In the genomic region with DNA sequence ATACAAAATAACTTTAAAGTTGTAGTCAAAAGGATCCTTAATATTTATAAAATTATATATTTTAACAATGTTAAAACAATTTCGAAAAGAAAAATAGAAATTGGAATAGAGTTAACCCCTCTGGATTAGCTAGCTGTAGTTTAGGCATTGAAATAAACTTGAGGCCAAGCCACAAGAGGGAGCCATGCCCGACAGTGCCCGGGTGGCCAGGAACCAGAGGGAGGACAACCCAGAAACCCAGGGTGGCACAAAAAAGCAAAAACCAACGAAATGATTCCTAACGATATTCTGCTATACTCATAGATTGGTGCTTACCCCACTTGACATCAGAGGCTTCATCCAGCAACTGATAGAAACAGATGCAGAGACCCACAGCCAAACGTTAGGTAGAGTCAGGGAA, we compare ENCODE assay signal across 11 mouse cellular contexts. TPM values are rescaled to one million over a fixed set of nuclear protein-coding genes. Genes with fewer than 3 reads are reported as not detected.
DNase-seq lines count a peak whose midpoint lies in the region; TF ChIP-seq lines count a peak whose summit lies in the region.
"Had no signal": no experiment of that assay in that cellular context is flagged by ENCODE, and none has a peak within 500 bp of the region (broad histone marks: within the 10 kb centered on the region; RNA-seq: fewer than 3 reads in every experiment).

No protein-coding gene starts in this region.

- H3K4me1 ChIP-seq in MEL (ENCODE audit: control insufficient read depth in 1 of 2, insufficient read depth in 2 of 2, low read length in 2 of 2), result no peaks in the 10 kb centered on the region
- H3K4me1 ChIP-seq: embryonic facial prominence, embryonic 12.5 days; stomach, embryonic 15.5 days had no signal

- H3K27me3 ChIP-seq in MEL (ENCODE audit: control insufficient read depth in 1 of 2, insufficient read depth in 2 of 2, low read length in 2 of 2), result no peaks in the 10 kb centered on the region
- H3K27me3 ChIP-seq: embryonic facial prominence, embryonic 12.5 days; stomach, embryonic 15.5 days had no signal

- peak overlapping the region; percentile 53 for H3K27ac ChIP-seq in gastrocnemius, adult 2 months
- no peak overlapping the region for H3K27ac ChIP-seq in left cerebral cortex, adult 2 months
- H3K27ac ChIP-seq in MEL (ENCODE audit: control insufficient read depth, low read depth, low read length), result no peak overlapping the region
- H3K27ac ChIP-seq: embryonic facial prominence, embryonic 12.5 days; stomach, embryonic 15.5 days had no signal

- intact Hi-C loops in gastrocnemius, adult 2 months (cut with DNase I), result no loop called here
- intact Hi-C loops in left cerebral cortex, adult 2 months (cut with DNase I), result loop anchor here (2.0 kb wide), 1 partner anchor 69 kb away; no protein-coding TSS in a partner anchor

- no peak for TF ChIP-seq EP300 in MEL (IDR thresholded peaks at IDR 0.05; ENCODE audit: low read depth in 1 of 2, low read length in 2 of 2)

- TF ChIP-seq RAD21 in MEL (IDR thresholded peaks at IDR 0.05; ENCODE audit: low read depth, low read length), result peak; percentile 33

- H3K36me3 ChIP-seq in MEL (ENCODE audit: control insufficient read depth in 1 of 2, insufficient read depth in 2 of 2, low read length in 2 of 2), result peaks cover 0 to 63% of the 10 kb centered on the region in 2 experiments; a peak in 2 of 4 replicates

- TF ChIP-seq CTCF in gastrocnemius, adult 2 months (IDR thresholded peaks at IDR 0.05), result peak; percentile 68
- TF ChIP-seq CTCF in left cerebral cortex, adult 2 months (IDR thresholded peaks at IDR 0.05), result peak; percentile 47
- peak; percentile 21 to 62 (median 56); a peak in 4 of 6 replicates for TF ChIP-seq CTCF in MEL (IDR thresholded peaks at IDR 0.05 in 2 of 3, conservative IDR thresholded peaks at IDR 0.05 in 1 of 3; ENCODE audit: control insufficient read depth in 1 of 3, insufficient read depth in 1 of 3, low read depth in 2 of 3, low read length in 3 of 3, poor library complexity in 1 of 3, severe bottlenecking in 1 of 3)

- no peak overlapping the region for H3K4me3 ChIP-seq in gastrocnemius, adult 2 months
- H3K4me3 ChIP-seq in left cerebral cortex, adult 2 months, result no peak overlapping the region
- no peak overlapping the region for H3K4me3 ChIP-seq in MEL (ENCODE audit: control insufficient read depth in 1 of 2, insufficient read depth in 1 of 2, low read depth in 2 of 2, low read length in 2 of 2)
- H3K4me3 ChIP-seq: embryonic facial prominence, embryonic 12.5 days; stomach, embryonic 15.5 days had no signal

- H3K79me2 ChIP-seq in MEL (ENCODE audit: control insufficient read depth, insufficient read depth, low read length, poor library complexity), result no peaks in the 10 kb centered on the region

- no peak overlapping the region for H3K9ac ChIP-seq in MEL (ENCODE audit: control insufficient read depth, low read depth, low read length, poor library complexity, severe bottlenecking)
- H3K9ac ChIP-seq: embryonic facial prominence, embryonic 12.5 days; stomach, embryonic 15.5 days had no signal

- TF ChIP-seq POLR2A in MEL (IDR thresholded peaks at IDR 0.05; ENCODE audit: control insufficient read depth in 1 of 2, insufficient read depth in 1 of 2, low read depth in 1 of 2, low read length in 2 of 2, poor library complexity in 1 of 2), result no peak

- H3K9me3 ChIP-seq in MEL (replicated peaks; ENCODE audit: insufficient read depth, low read length), result no peaks in the 10 kb centered on the region
- H3K9me3 ChIP-seq: embryonic facial prominence, embryonic 12.5 days; stomach, embryonic 15.5 days had no signal

- peak; percentile 61 for DNase-seq in gastrocnemius, adult 2 months
- DNase-seq in gastrocnemius, adult 8-10 months (ENCODE audit: low spot score in 2 of 2), result no peak
- DNase-seq in left cerebral cortex, adult 2 months (ENCODE audit: extremely low spot score in 1 of 2, low spot score in 2 of 2), result no peak
- no peak for DNase-seq in left cerebral cortex, adult 11 months (ENCODE audit: low spot score)
- DNase-seq in MEL (ENCODE audit: low read depth, low spot score) (no peak), adipocyte (ENCODE audit: low spot score) (peak; percentile 47)
- DNase-seq in ovary, postnatal 14 days (ENCODE audit: low spot score), result no peak
- DNase-seq: kidney, adult 9 months had no signal

TF ChIP-seq in MEL, 35 proteins besides CTCF, POLR2A, EP300 and RAD21:
- TF ChIP-seq SMC3 (IDR thresholded peaks at IDR 0.05; ENCODE audit: low read depth, low read length) (peak; percentile 69), POLR2AphosphoS5 (IDR thresholded peaks at IDR 0.05; ENCODE audit: borderline replicate concordance, low read depth, low read length) (no peak), KAT2A (conservative IDR thresholded peaks at IDR 0.05; ENCODE audit: low read depth, low read length) (no peak)

RNA-seq across cellular contexts. Expression of a gene that starts 24.3 kb away (rescaled TPM):
- 1 to 10 TPM; 7.7 to 9.6 TPM for total RNA-seq in gastrocnemius, adult 2 months (2021)
- 10 to 100 TPM in 1 of 4 experiments, 1 to 10 TPM in 3; 8.6 to 10.0 (median 9.0) TPM for total RNA-seq in gastrocnemius, adult 8-10 months (2022)
- total RNA-seq in left cerebral cortex, adult 2 months (2021), result 1 to 10 TPM; 3.0 to 3.3 TPM
- 47.5 and 53.9 TPM in 2 replicates for total RNA-seq in MEL (2012; rRNA removed)
- 10 to 100 TPM in 1 of 2 experiments, not detected in 1; 67.9 TPM for polyA plus RNA-seq in MEL (2012; ENCODE audit: insufficient read depth in 1 of 2, insufficient read length in 2 of 2, low read depth in 1 of 2, low replicate concordance in 2 of 2, missing spikeins in 1 of 2)

RNA-seq across cellular contexts. Expression of a gene that starts 34.0 kb away (rescaled TPM):
- total RNA-seq in gastrocnemius, adult 2 months (2021), result under 1 TPM; 0.28 to 0.81 TPM
- total RNA-seq in gastrocnemius, adult 8-10 months (2022), result 1 to 10 TPM in 1 of 4 experiments, under 1 TPM in 3; 0.21 to 1.7 (median 0.76) TPM
- 10 to 100 TPM; 59.0 to 60.6 TPM for total RNA-seq in left cerebral cortex, adult 2 months (2021)
- 0.04 TPM in 1 of 2 replicates, not detected in the other for total RNA-seq in MEL (2012; rRNA removed)
- polyA plus RNA-seq in MEL (2012; ENCODE audit: insufficient read depth in 1 of 2, insufficient read length in 2 of 2, low read depth in 1 of 2, low replicate concordance in 2 of 2, missing spikeins in 1 of 2), result under 1 TPM in 1 of 2 experiments, not detected in 1; 0.04 TPM
- total RNA-seq: monocyte, adult 5-6 weeks had no signal

RNA-seq across cellular contexts. Expression of a gene that starts 52.3 kb away (rescaled TPM):
- total RNA-seq in gastrocnemius, adult 2 months (2021), result 1 to 10 TPM; 6.3 to 6.8 TPM
- total RNA-seq in gastrocnemius, adult 8-10 months (2022), result 1 to 10 TPM; 3.6 to 8.4 (median 6.4) TPM
- 10 to 100 TPM; 14.5 to 17.7 TPM for total RNA-seq in left cerebral cortex, adult 2 months (2021)
- total RNA-seq in MEL (2012; rRNA removed), result 26.7 and 36.0 TPM in 2 replicates
- polyA plus RNA-seq in MEL (2012; ENCODE audit: insufficient read depth in 1 of 2, insufficient read length in 2 of 2, low read depth in 1 of 2, low replicate concordance in 2 of 2, missing spikeins in 1 of 2), result 10 to 100 TPM in 1 of 2 experiments, not detected in 1; 31.5 TPM

Comparison
In these comparisons a context has a peak if more than half of its experiments do, and no peak if none do; other contexts are left out.
1. DNase-seq: peak in gastrocnemius, adult 2 months (single experiment) and adipocyte (single experiment); none in gastrocnemius, adult 8-10 months (0 of 2), left cerebral cortex, adult 2 months (0 of 2), left cerebral cortex, adult 11 months (single experiment), MEL (single experiment) and ovary, postnatal 14 days (single experiment).
2. RNA of a gene that starts 34.0 kb away (total RNA-seq): 59.0 to 60.6 TPM in left cerebral cortex, adult 2 months; 0.21 to 1.7 TPM in gastrocnemius, adult 8-10 months, 0.28 to 0.81 TPM in gastrocnemius, adult 2 months and 0.04 TPM in MEL; every median in the first group is over 10 times any median in the second.
3. Peak in every context shown above with its lines, with median percentiles within 50 percentile points of each other: CTCF ChIP-seq.